Mouse (Mus musculus) midbrain, postnatal 0 days (tissue): ENCODE data around the gene Rad51b. TPM values are rescaled to one million over a fixed set of nuclear protein-coding genes. Genes with fewer than 3 reads are reported as not detected.

Source experiments
- ATAC-seq: fragments of 200-750 bp; cut with Nextera tagmentation; 2 replicates; pipeline ENCODE4 v1.8.0; 2017; ENCODE audit warnings: moderate number of reproducible peaks, mild to moderate bottlenecking, moderate TSS enrichment, moderate library complexity; ENCODE audit not compliant: low FRiP score
- DNase-seq: peaks from one replicate; pipeline ENCODE4 v3.0.0-alpha.2; 2015; ENCODE audit warnings: low spot score
- H3K27ac ChIP-seq: fragments of 300-500 bp; sonication (generic); 2 replicates; pipeline ENCODE4 v1.5.1; 2014; ENCODE audit warnings: low read depth, mild to moderate bottlenecking, low read length, mixed read lengths
- H3K27me3 ChIP-seq: fragments of 300-500 bp; sonication (generic); 2 replicates; pipeline ENCODE4 v1.6.1; 2014; ENCODE audit warnings: low read length, control low read depth, mixed read lengths; ENCODE audit not compliant: insufficient read depth
- H3K36me3 ChIP-seq: fragments of 300-500 bp; sonication (generic); 2 replicates; pipeline ENCODE4 v1.6.1; 2014; ENCODE audit warnings: low read length, control low read depth, mixed read lengths; ENCODE audit not compliant: insufficient read depth
- H3K4me1 ChIP-seq: fragments of 300-500 bp; sonication (generic); 2 replicates; pipeline ENCODE4 v1.6.1; 2014; ENCODE audit warnings: mild to moderate bottlenecking, control low read depth, antibody characterized with exemption, low read length, mixed read lengths; ENCODE audit not compliant: insufficient read depth
- H3K4me2 ChIP-seq: fragments of 300-500 bp; sonication (generic); 2 replicates; pipeline ENCODE4 v1.6.1; 2014; ENCODE audit warnings: low read depth, mild to moderate bottlenecking, low read length, mixed read lengths; ENCODE audit not compliant: poor library complexity, severe bottlenecking
- H3K4me3 ChIP-seq: fragments of 300-500 bp; sonication (generic); 2 replicates; pipeline ENCODE4 v1.5.1; 2014; ENCODE audit warnings: low read depth, mild to moderate bottlenecking, low read length, moderate library complexity
- H3K9ac ChIP-seq: fragments of 300-500 bp; sonication (generic); replicated peaks from 2 replicates; pipeline ENCODE4 v1.6.1; 2014; ENCODE audit warnings: mild to moderate bottlenecking, low read length, moderate library complexity, mixed read lengths; ENCODE audit not compliant: poor library complexity, severe bottlenecking
- H3K9me3 ChIP-seq: fragments of 300-500 bp; sonication (generic); 2 replicates; pipeline ENCODE4 v1.6.1; 2016; ENCODE audit warnings: low read length, control low read depth
- CTCF ChIP-seq: IDR thresholded peaks from 2 replicates; pipeline ENCODE4 v1.5.1; 2016; ENCODE audit warnings: antibody characterized with exemption, mild to moderate bottlenecking
- WGBS: fragments of 180-500 bp; shearing (Covaris S2); extraction: QIAGEN DNeasy Blood & Tissue Kit; methylation state at CpG from one replicate; pipeline ENCODE4 v1.1.7; 2014; 5-methylcytosine and 5-hydroxymethylcytosine counted together
- polyA plus RNA-seq: library from polyadenylated mRNA; unstranded; fragments of >200 nt; fragmentation: Nextera tagmentation; extraction: Ambion mirVana; gene quantifications from 2 replicates; pipeline ENCODE4 v1.2.1, GENCODE M21; 2015
- total RNA-seq: library from RNA; depleted of rRNA; stranded (reverse); fragments of >200 nt; gene quantifications from 2 replicates; pipeline ENCODE4 v1.2.3, GENCODE M21; 2014

Gene Rad51b
- total and polyA plus RNA-seq, 2 experiments from 2014 or later = 0.22 to 0.74 TPM

GRCm38 (mm10) chr12:79535532-79536437, 238.7 kb downstream of the Rad51b start:
- 47% methylated on average over 9 of the region's 9 CpGs for WGBS

GRCm38 (mm10) chr12:79540176-79540575, 243.1 kb downstream of the Rad51b start:
- no peak for DNase-seq
- WGBS = 61% methylated on average over 5 of the region's 5 CpGs
- Histone ChIP-seq H3K9ac (no peak overlapping the region), H3K4me3 (no peak overlapping the region), H3K4me2 (no peak overlapping the region), H3K9me3 (no peaks in the 10 kb centered on the region), H3K4me1 (no peaks in the 10 kb centered on the region), H3K36me3 (no peaks in the 10 kb centered on the region), H3K27ac (no peak overlapping the region), H3K27me3 (no peaks in the 10 kb centered on the region)
- ATAC-seq = no peak
- no peak for TF ChIP-seq CTCF

More at GRCm38 (mm10) chr12:79535532-79536437, 238.7 kb downstream of the Rad51b start:
- no peaks in the 10 kb centered on the region for H3K4me1 ChIP-seq
- no peak overlapping the region for H3K4me2 ChIP-seq
- no peak overlapping the region for H3K27ac ChIP-seq
- H3K9ac ChIP-seq = no peak overlapping the region
- no peaks in the 10 kb centered on the region for H3K36me3 ChIP-seq
- TF ChIP-seq CTCF = no peak
- no peaks in the 10 kb centered on the region for H3K9me3 ChIP-seq
- no peak for DNase-seq
- no peak for ATAC-seq
- no peaks in the 10 kb centered on the region for H3K27me3 ChIP-seq
- no peak overlapping the region for H3K4me3 ChIP-seq

GRCm38 (mm10) chr12:79541581-79541980, 244.5 kb downstream of the Rad51b start:
- 90% methylated on average over 6 of the region's 6 CpGs for WGBS
- ATAC-seq = no peak

DNA sequence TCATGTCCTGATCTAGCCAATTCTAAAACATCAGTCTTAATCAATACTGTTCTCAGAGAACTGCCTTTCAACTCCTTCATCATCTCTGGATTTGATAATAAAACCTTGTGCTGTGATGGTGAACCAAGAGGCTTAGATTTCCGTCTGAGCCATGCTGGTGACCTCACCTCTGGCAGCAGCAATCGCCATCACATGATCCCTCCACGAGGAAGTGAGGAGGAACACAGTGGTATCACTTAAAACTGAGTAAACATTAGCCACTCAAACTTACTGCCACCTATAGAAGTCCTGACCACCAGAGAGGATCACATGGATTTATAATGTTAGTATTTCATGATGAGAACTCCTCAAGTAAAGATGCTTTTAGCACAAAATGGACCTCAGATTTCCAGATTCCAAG, 248.0 kb downstream of the Rad51b start:
- ATAC-seq (no peak), DNase-seq (no peak)
- no peak overlapping the region for H3K27ac ChIP-seq
- H3K9me3 ChIP-seq = no peaks in the 10 kb centered on the region
- no peak overlapping the region for H3K4me3 ChIP-seq
- no peak overlapping the region for H3K4me2 ChIP-seq
- no peaks in the 10 kb centered on the region for H3K36me3 ChIP-seq
- no peaks in the 10 kb centered on the region for H3K27me3 ChIP-seq
- H3K4me1 ChIP-seq = no peaks in the 10 kb centered on the region
- no peak overlapping the region for H3K9ac ChIP-seq
- no peak for TF ChIP-seq CTCF
- WGBS = 86% methylated on average over 3 of the region's 3 CpGs

More at GRCm38 (mm10) chr12:79541581-79541980, 244.5 kb downstream of the Rad51b start:
- DNase-seq = no peak
- H3K4me1 ChIP-seq = no peaks in the 10 kb centered on the region
- H3K9me3 ChIP-seq = no peaks in the 10 kb centered on the region
- no peak overlapping the region for H3K9ac ChIP-seq
- no peaks in the 10 kb centered on the region for H3K36me3 ChIP-seq
- no peaks in the 10 kb centered on the region for H3K27me3 ChIP-seq
- H3K4me3 ChIP-seq = no peak overlapping the region
- H3K4me2 ChIP-seq = no peak overlapping the region
- TF ChIP-seq CTCF = no peak
- no peak overlapping the region for H3K27ac ChIP-seq

- DNase-seq = no peak
- Histone ChIP-seq H3K36me3 (no peaks in the 10 kb centered on the region), H3K4me2 (no peak overlapping the region), H3K4me1 (no peaks in the 10 kb centered on the region), H3K27me3 (no peaks in the 10 kb centered on the region), H3K9ac (no peak overlapping the region), H3K9me3 (no peaks in the 10 kb centered on the region), H3K27ac (no peak overlapping the region), H3K4me3 (no peak overlapping the region)
- TF ChIP-seq CTCF = no peak
- no peak for ATAC-seq
- WGBS = 80% methylated on average over 6 of the region's 6 CpGs
Measured at GRCm38 (mm10) chr12:79547556-79547955, 250.5 kb downstream of the Rad51b start.

DNA sequence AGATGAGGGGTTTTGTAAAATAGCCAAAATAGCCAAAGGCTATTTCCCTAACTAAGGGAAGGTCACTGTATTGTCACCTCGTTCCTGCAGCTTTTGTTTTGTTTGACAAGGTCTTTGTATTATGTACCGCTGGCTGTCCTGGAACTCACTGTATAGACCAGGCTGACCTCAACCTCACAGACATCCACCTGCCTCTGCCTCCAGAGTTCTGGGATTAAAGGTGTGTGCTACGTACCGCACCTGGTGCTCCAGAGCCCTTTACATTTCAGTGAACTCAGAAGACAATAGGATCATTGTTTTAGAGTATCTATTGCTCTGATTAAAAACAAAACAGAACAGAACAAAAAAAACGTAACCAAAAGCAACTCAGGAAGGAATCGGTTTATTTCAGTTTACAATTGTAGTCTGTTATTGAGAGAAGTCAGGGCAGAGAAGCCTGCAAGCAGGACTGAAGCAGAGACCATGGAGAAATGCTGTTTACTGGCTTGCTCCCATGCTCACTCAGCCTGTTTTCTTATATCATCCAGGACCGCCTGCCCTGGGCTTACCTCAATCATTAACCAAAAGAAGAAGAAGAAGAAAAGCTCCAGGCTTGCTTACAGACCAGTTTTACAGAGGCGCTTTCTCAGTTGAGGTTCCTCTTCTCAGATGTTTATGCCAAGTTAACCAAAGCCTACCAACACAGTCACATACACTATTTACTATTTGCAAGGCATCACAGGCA, 251.7 kb downstream of the Rad51b start:
- 81% methylated on average over 8 of the region's 8 CpGs for WGBS
- TF ChIP-seq CTCF = no peak
- Histone ChIP-seq H3K9ac (no peak overlapping the region), H3K27me3 (no peaks in the 10 kb centered on the region), H3K9me3 (no peaks in the 10 kb centered on the region), H3K27ac (no peak overlapping the region), H3K4me2 (no peak overlapping the region), H3K4me3 (no peak overlapping the region), H3K4me1 (no peaks in the 10 kb centered on the region), H3K36me3 (no peaks in the 10 kb centered on the region)
- no peak for ATAC-seq
- DNase-seq = no peak
